Comparison of ENCODE assay signal across 8 mouse cellular contexts in genomic region chr3:101408953-101409750, GRCm38 (mm10). TPM values are rescaled to one million over a fixed set of nuclear protein-coding genes. Genes with fewer than 3 reads are reported as not detected.
DNase-seq lines count a peak whose midpoint lies in the region; ATAC-seq lines count a peak whose summit lies in the region.

No protein-coding gene starts in this region.

- H3K9me3 ChIP-seq in forebrain, embryonic 15.5 days, result no peaks in the 10 kb centered on the region
- no peaks in the 10 kb centered on the region for H3K9me3 ChIP-seq in midbrain, embryonic 16.5 days (replicated peaks; ENCODE audit: control insufficient read depth, low read length, poor library complexity, severe bottlenecking)

- H3K4me1 ChIP-seq in forebrain, embryonic 15.5 days, result peaks cover 58% of the 10 kb centered on the region
- H3K4me1 ChIP-seq in midbrain, embryonic 16.5 days (ENCODE audit: control insufficient read depth, insufficient read depth, low read length), result peaks cover 29% of the 10 kb centered on the region

- no peak overlapping the region for H3K4me2 ChIP-seq in forebrain, embryonic 15.5 days (replicated peaks)
- H3K4me2 ChIP-seq in midbrain, embryonic 16.5 days (ENCODE audit: low read length), result peak overlapping the region; percentile 2; the same call in 1 of the 2 replicates

- no peak for ATAC-seq in forebrain, embryonic 15.5 days (replicated peaks)
- ATAC-seq in midbrain, embryonic 16.5 days, result no peak
- ATAC-seq in activated CD4-positive, CD25-positive, alpha-beta regulatory T cell, adult 4 months, result no peak

- 49% methylated on average over 20 of the region's 20 CpGs for WGBS in forebrain, embryonic 15.5 days
- 42% methylated on average over 20 of the region's 20 CpGs for WGBS in midbrain, embryonic 16.5 days

- H3K4me3 ChIP-seq in forebrain, embryonic 15.5 days, result no peak overlapping the region
- H3K4me3 ChIP-seq in midbrain, embryonic 16.5 days (ENCODE audit: low read depth, low read length), result no peak overlapping the region

- H3K9ac ChIP-seq in forebrain, embryonic 15.5 days (replicated peaks), result no peak overlapping the region
- H3K9ac ChIP-seq in midbrain, embryonic 16.5 days (ENCODE audit: low read depth, low read length), result peak overlapping the region; percentile 30; the same call in 1 of the 2 replicates

- H3K27me3 ChIP-seq in forebrain, embryonic 15.5 days, result no peaks in the 10 kb centered on the region
- H3K27me3 ChIP-seq in midbrain, embryonic 16.5 days (ENCODE audit: control insufficient read depth, insufficient read depth, low read depth, low read length), result no peaks in the 10 kb centered on the region

- peak; percentile 26 for DNase-seq in adrenal gland, postnatal 25 days
- DNase-seq in adrenal gland, adult 18-20 months (ENCODE audit: low spot score in 2 of 2), result no peak
- peak; percentile 25 for DNase-seq in kidney, postnatal 10 days
- no peak for DNase-seq in kidney, postnatal 14 days
- DNase-seq in left cerebral cortex, adult 11 months (ENCODE audit: low spot score), result no peak

- no peaks in the 10 kb centered on the region for H3K36me3 ChIP-seq in forebrain, embryonic 15.5 days
- H3K36me3 ChIP-seq in midbrain, embryonic 16.5 days (ENCODE audit: control insufficient read depth, insufficient read depth, low read length), result no peaks in the 10 kb centered on the region

- peak overlapping the region; percentile 54; the same call in 1 of the 2 replicates for H3K27ac ChIP-seq in forebrain, embryonic 15.5 days (replicated peaks)
- H3K27ac ChIP-seq in midbrain, embryonic 16.5 days (ENCODE audit: low read length), result peak overlapping the region; percentile 53; the same call in 1 of the 2 replicates

RNA-seq across cellular contexts. Expression of gene Igsf3, which starts 32.3 kb away (rescaled TPM):
- total RNA-seq in adrenal gland, postnatal 25 days (2021), result 5.5 and 7.0 TPM in 2 replicates
- 1 to 10 TPM; 3.1 to 3.8 TPM for total RNA-seq in adrenal gland, adult 18-20 months (2021)
- 87.3 and 95.0 TPM in 2 replicates for polyA plus RNA-seq in forebrain, embryonic 15.5 days (2015; fragmentation: Nextera tagmentation; extraction: Ambion mirVana)
- 93.6 and 100 TPM in 2 replicates for polyA plus RNA-seq in midbrain, embryonic 16.5 days (2015; fragmentation: Nextera tagmentation; extraction: Ambion mirVana)
- 1 to 10 TPM in 1 of 2 experiments, under 1 TPM in 1; 0.86 to 1.6 TPM for polyA plus RNA-seq in activated CD4-positive, CD25-positive, alpha-beta regulatory T cell, adult 4 months (2017; shearing (Covaris generic))

Comparison
In these comparisons a context has a peak if more than half of its experiments do, and no peak if none do; other contexts are left out.
1. DNase-seq: peak in adrenal gland, postnatal 25 days (single experiment) and kidney, postnatal 10 days (single experiment); none in adrenal gland, adult 18-20 months (0 of 2), kidney, postnatal 14 days (single experiment) and left cerebral cortex, adult 11 months (single experiment).
2. RNA of gene Igsf3, which starts 32.3 kb away (polyA plus RNA-seq): 93.6 to 100 TPM in midbrain, embryonic 16.5 days and 87.3 to 95.0 TPM in forebrain, embryonic 15.5 days; 0.86 to 1.6 TPM in activated CD4-positive, CD25-positive, alpha-beta regulatory T cell, adult 4 months; every median in the first group is over 10 times any median in the second.